8 mouse cellular contexts compared by ENCODE assay signal in genomic region chr9:110656249-110657221, GRCm38 (mm10). TPM values are rescaled to one million over a fixed set of nuclear protein-coding genes. Genes with fewer than 3 reads are reported as not detected.
DNase-seq lines count a peak whose midpoint lies in the region; ATAC-seq and TF ChIP-seq lines count a peak whose summit lies in the region.

TSS of gene Ccdc12 (plus strand) at chr9:110656503.

- H3K27ac ChIP-seq in forebrain, embryonic 12.5 days, result peak within 1 kb of the TSS; percentile 91
- H3K27ac ChIP-seq in heart, postnatal 0 days (ENCODE audit: low read depth), result peak within 1 kb of the TSS; percentile 97
- peak within 1 kb of the TSS; percentile 93 for H3K27ac ChIP-seq in liver, embryonic 16.5 days (ENCODE audit: low read length)
- H3K27ac ChIP-seq in neural tube, embryonic 13.5 days (replicated peaks), result peak within 1 kb of the TSS; percentile 96
- H3K27ac ChIP-seq in testis, adult 2 months (ENCODE audit: control insufficient read depth, insufficient read depth, low read depth, low read length), result peak within 1 kb of the TSS; percentile 98

- no peak for TF ChIP-seq EP300 in heart, postnatal 0 days (IDR thresholded peaks at IDR 0.05; ENCODE audit: low read depth)

- H3K9me3 ChIP-seq in E14TG2a.4 (ENCODE audit: low read length), result peaks cover 4% of the 10 kb centered on the region
- H3K9me3 ChIP-seq in forebrain, embryonic 12.5 days, result no peaks in the 10 kb centered on the region
- H3K9me3 ChIP-seq in heart, postnatal 0 days (replicated peaks; ENCODE audit: control insufficient read depth, low read length), result no peaks in the 10 kb centered on the region
- H3K9me3 ChIP-seq in liver, embryonic 16.5 days (replicated peaks; ENCODE audit: control insufficient read depth, low read length), result no peaks in the 10 kb centered on the region
- no peaks in the 10 kb centered on the region for H3K9me3 ChIP-seq in neural tube, embryonic 13.5 days

- ATAC-seq in forebrain, embryonic 12.5 days (ENCODE audit: low FRiP score), result peak; percentile 97
- ATAC-seq in heart, postnatal 0 days (ENCODE audit: insufficient read depth, low read depth), result peak; percentile 87
- ATAC-seq in liver, embryonic 16.5 days (ENCODE audit: low read depth), result peak; percentile 83
- ATAC-seq in neural tube, embryonic 13.5 days (ENCODE audit: low read depth), result peak; percentile 98

- H3K4me3 ChIP-seq in E14TG2a.4 (replicated peaks; ENCODE audit: low read length), result peak within 1 kb of the TSS; percentile 88
- H3K4me3 ChIP-seq in forebrain, embryonic 12.5 days (replicated peaks), result peak within 1 kb of the TSS; percentile 64
- peak within 1 kb of the TSS; percentile 85 for H3K4me3 ChIP-seq in heart, postnatal 0 days (ENCODE audit: low read depth, low read length)
- peak within 1 kb of the TSS; percentile 77 for H3K4me3 ChIP-seq in liver, embryonic 16.5 days (ENCODE audit: low read depth, low read length)
- peak within 1 kb of the TSS; percentile 69 for H3K4me3 ChIP-seq in neural tube, embryonic 13.5 days
- peak within 1 kb of the TSS; percentile 91 for H3K4me3 ChIP-seq in testis, adult 2 months (ENCODE audit: control insufficient read depth, low read depth, low read length)

- peak; percentile 98 for DNase-seq in c-Kit-positive CD71-positive TER-119-positive erythroid progenitor cells, embryonic 14.5 days (ENCODE audit: low spot score)
- peak; percentile 100 for DNase-seq in heart, postnatal 0 days (ENCODE audit: low spot score)
- DNase-seq in kidney, postnatal 4 days, result peak; percentile 94 to 97

- peak within 1 kb of the TSS; percentile 73 for H3K4me2 ChIP-seq in forebrain, embryonic 12.5 days
- peak within 1 kb of the TSS; percentile 79 for H3K4me2 ChIP-seq in heart, postnatal 0 days (ENCODE audit: low read depth, low read length)
- H3K4me2 ChIP-seq in liver, embryonic 16.5 days (ENCODE audit: low read depth, low read length), result peak within 1 kb of the TSS; percentile 80
- peak within 1 kb of the TSS; percentile 66 for H3K4me2 ChIP-seq in neural tube, embryonic 13.5 days

- TF ChIP-seq POLR2A in testis, adult 2 months (IDR thresholded peaks at IDR 0.05; ENCODE audit: control insufficient read depth, low read depth, low read length), result peak; percentile 80

- H3K4me1 ChIP-seq in E14TG2a.4 (replicated peaks; ENCODE audit: low read depth, low read length), result peaks cover 81% of the 10 kb centered on the region
- peaks cover 42% of the 10 kb centered on the region for H3K4me1 ChIP-seq in forebrain, embryonic 12.5 days
- peaks cover 22% of the 10 kb centered on the region for H3K4me1 ChIP-seq in heart, postnatal 0 days (ENCODE audit: control insufficient read depth, insufficient read depth)
- peaks cover 48% of the 10 kb centered on the region for H3K4me1 ChIP-seq in liver, embryonic 16.5 days (ENCODE audit: control insufficient read depth, low read depth, low read length)
- H3K4me1 ChIP-seq in neural tube, embryonic 13.5 days (replicated peaks), result peaks cover 54% of the 10 kb centered on the region
- peaks cover 32% of the 10 kb centered on the region for H3K4me1 ChIP-seq in testis, adult 2 months (ENCODE audit: control insufficient read depth, insufficient read depth, low read length)

- TF ChIP-seq CTCF in E14TG2a.4 (conservative IDR thresholded peaks at IDR 0.05; ENCODE audit: low read length), result no peak
- TF ChIP-seq CTCF in heart, postnatal 0 days (IDR thresholded peaks at IDR 0.05; ENCODE audit: low read depth), result peak; percentile 22
- no peak for TF ChIP-seq CTCF in testis, adult 2 months (IDR thresholded peaks at IDR 0.05; ENCODE audit: control insufficient read depth, insufficient read depth, insufficient replicate concordance, low read depth, low read length)

- under 1% methylated on average over 52 of the region's 52 CpGs for WGBS in forebrain, embryonic 12.5 days
- WGBS in heart, postnatal 0 days, result under 1% methylated on average over 52 of the region's 52 CpGs
- under 1% methylated on average over 52 of the region's 52 CpGs for WGBS in liver, embryonic 16.5 days (ENCODE audit: insufficient replicate concordance)
- under 1% methylated on average over 52 of the region's 52 CpGs for WGBS in neural tube, embryonic 13.5 days

- peaks cover 21% of the 10 kb centered on the region for H3K27me3 ChIP-seq in E14TG2a.4 (ENCODE audit: insufficient read depth, low read length)
- peaks cover 23% of the 10 kb centered on the region for H3K27me3 ChIP-seq in forebrain, embryonic 12.5 days
- no peaks in the 10 kb centered on the region for H3K27me3 ChIP-seq in heart, postnatal 0 days (ENCODE audit: control insufficient read depth, insufficient read depth, low read length)
- H3K27me3 ChIP-seq in liver, embryonic 16.5 days (ENCODE audit: control insufficient read depth, insufficient read depth, low read depth, low read length), result peaks cover 22% of the 10 kb centered on the region
- peaks cover 22% of the 10 kb centered on the region for H3K27me3 ChIP-seq in neural tube, embryonic 13.5 days
- no peaks in the 10 kb centered on the region for H3K27me3 ChIP-seq in testis, adult 2 months (ENCODE audit: control insufficient read depth, insufficient read depth, low read length)

- peaks cover 10% of the 10 kb centered on the region for H3K36me3 ChIP-seq in E14TG2a.4 (ENCODE audit: insufficient read depth, low read length)
- 0 out of 2 replicates have a peak, but pooled peaks cover 5% of the 10 kb centered on the region for H3K36me3 ChIP-seq in forebrain, embryonic 12.5 days (replicated peaks)
- H3K36me3 ChIP-seq in heart, postnatal 0 days (replicated peaks; ENCODE audit: control insufficient read depth, insufficient read depth, low read length), result no peaks in the 10 kb centered on the region; the same call in 1 of the 2 replicates
- H3K36me3 ChIP-seq in liver, embryonic 16.5 days (ENCODE audit: control insufficient read depth, insufficient read depth), result no peaks in the 10 kb centered on the region
- H3K36me3 ChIP-seq in neural tube, embryonic 13.5 days, result no peaks in the 10 kb centered on the region
- no peaks in the 10 kb centered on the region for H3K36me3 ChIP-seq in testis, adult 2 months (ENCODE audit: control insufficient read depth, insufficient read depth, low read length)

- peak within 1 kb of the TSS; percentile 79 for H3K9ac ChIP-seq in forebrain, embryonic 12.5 days
- H3K9ac ChIP-seq in heart, postnatal 0 days (replicated peaks; ENCODE audit: low read depth, low read length), result peak within 1 kb of the TSS; percentile 89
- H3K9ac ChIP-seq in liver, embryonic 16.5 days (ENCODE audit: low read depth, low read length), result peak within 1 kb of the TSS; percentile 84
- H3K9ac ChIP-seq in neural tube, embryonic 13.5 days, result peak within 1 kb of the TSS; percentile 89

RNA-seq across cellular contexts. Expression of gene Ccdc12, which starts in this region (rescaled TPM):
- polyA plus RNA-seq in forebrain, embryonic 12.5 days (2016; fragmentation: Nextera tagmentation; extraction: Ambion mirVana), result 139 and 143 TPM in 2 replicates
- total RNA-seq in heart, postnatal 0 days (2014; rRNA removed; ENCODE audit: low replicate concordance), result 52.9 and 95.9 TPM in 2 replicates
- polyA plus RNA-seq in heart, postnatal 0 days (2015; fragmentation: Nextera tagmentation; extraction: Ambion mirVana), result 134 and 143 TPM in 2 replicates
- 59.5 and 60.5 TPM in 2 replicates for polyA plus RNA-seq in liver, embryonic 16.5 days (2015; fragmentation: Nextera tagmentation; extraction: Ambion mirVana)
- 105 and 118 TPM in 2 replicates for polyA plus RNA-seq in neural tube, embryonic 13.5 days (2015; fragmentation: Nextera tagmentation; extraction: Ambion mirVana)
- 76.5 and 78.9 TPM in 2 replicates for polyA plus RNA-seq in testis, adult 2 months (2012; rRNA removed)

Comparison
In these comparisons a context has a peak if more than half of its experiments do, and no peak if none do; other contexts are left out.
1. Peak in every context shown above with its lines: DNase-seq, ATAC-seq, H3K4me3 ChIP-seq and H3K27ac ChIP-seq.